Mouse (Mus musculus) common myeloid progenitor, adult 5-6 weeks (primary cell): ENCODE results near the gene Mrgprd. TPM values are rescaled to one million over a fixed set of nuclear protein-coding genes. Genes with fewer than 3 reads are reported as not detected.

Experiments used
- ATAC-seq: replicated peaks from 2 replicates; pipeline ENCODE4 v1.8.0; 2016; ENCODE audit warnings: low read depth, mild to moderate bottlenecking, moderate TSS enrichment, inconsistent platforms; ENCODE audit not compliant: poor library complexity, severe bottlenecking
- total RNA-seq: library from RNA; stranded (forward); fragments of 200-1000, 187-1606 nt; gene quantifications from 2 replicates; pipeline ENCODE4 v1.2.3, GENCODE M21; 2017

Mrgprd gene
- total RNA-seq, 1 experiment from 2014 or later: not detected

DNA sequence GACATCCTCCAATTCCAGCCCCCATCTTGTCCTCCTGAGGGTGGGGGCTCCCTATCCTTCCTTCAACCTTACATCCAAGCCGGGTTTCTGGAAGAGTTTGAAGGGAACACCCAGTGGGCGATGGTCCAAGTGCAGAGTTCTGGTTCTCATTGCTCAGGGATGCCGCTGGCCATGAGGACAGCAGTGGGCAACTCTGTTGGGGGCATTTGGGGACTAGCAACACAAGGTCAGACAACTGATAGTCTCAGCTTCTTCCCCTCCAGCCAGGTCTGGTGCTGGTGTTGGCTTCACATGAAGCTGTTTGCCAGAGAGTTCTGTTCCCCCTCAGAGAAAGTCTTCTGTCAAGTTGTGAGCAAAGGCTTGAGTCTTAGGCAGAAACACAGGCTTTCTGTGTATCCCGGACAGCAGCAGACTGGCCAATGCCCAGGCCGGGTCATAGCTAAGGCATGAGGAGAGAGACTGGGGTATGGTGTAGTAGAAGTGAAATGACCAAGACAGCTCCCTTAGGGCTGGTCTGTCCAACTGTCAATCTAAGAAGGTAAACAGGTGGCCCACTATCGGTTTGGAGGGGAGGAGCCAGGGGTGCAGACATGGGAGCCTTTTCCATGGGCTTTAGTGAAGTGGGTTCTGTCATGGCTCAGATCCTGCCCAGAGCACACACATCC lies 13.2 kb upstream of the Mrgprd start:
- no peak for ATAC-seq

- ATAC-seq: peak; percentile 84
These were observed 11.9 kb upstream of the Mrgprd start for GRCm38 (mm10) chr7:145302488-145303285.

DNA sequence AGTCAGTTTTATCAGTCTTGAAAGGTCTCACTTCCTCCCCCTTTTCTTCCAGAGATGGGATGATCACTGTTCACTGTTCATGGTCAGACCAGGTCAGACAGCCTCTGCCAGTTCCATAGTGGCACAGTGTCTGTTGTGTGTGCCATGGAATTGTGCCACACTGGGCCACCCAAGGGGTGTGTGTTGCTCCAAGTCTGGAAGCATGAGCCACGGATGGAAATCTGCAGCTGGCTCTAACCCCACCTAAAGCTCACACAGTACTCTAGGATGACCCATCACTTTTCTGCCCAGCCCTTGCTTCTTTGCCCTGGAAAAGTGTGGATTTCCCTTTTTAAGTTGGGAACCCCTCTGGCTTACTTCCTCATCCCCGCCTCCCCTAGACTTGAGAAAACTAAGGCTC lies 10.5 kb upstream of the Mrgprd start:
- no peak for ATAC-seq

DNA sequence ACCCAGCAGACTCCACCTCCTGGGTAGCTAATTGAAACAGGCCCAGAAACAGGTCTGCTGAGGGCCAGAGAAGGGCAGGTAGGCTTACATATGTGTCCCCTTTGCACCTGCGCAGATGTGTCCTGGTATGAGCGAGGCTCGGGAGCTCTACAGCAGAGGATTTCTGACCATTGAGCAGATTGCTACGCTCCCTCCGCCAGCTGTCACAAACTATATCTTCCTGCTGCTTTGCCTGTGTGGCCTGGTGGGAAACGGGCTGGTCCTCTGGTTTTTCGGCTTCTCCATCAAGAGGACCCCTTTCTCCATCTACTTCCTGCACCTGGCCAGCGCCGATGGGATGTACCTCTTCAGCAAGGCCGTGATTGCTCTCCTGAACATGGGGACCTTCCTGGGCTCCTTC lies 7.0 kb upstream of the Mrgprd start:
- no peak for ATAC-seq

- ATAC-seq: no peak
These were observed 6.5 kb upstream of the Mrgprd start for GRCm38 (mm10) chr7:145308061-145308675.

DNA sequence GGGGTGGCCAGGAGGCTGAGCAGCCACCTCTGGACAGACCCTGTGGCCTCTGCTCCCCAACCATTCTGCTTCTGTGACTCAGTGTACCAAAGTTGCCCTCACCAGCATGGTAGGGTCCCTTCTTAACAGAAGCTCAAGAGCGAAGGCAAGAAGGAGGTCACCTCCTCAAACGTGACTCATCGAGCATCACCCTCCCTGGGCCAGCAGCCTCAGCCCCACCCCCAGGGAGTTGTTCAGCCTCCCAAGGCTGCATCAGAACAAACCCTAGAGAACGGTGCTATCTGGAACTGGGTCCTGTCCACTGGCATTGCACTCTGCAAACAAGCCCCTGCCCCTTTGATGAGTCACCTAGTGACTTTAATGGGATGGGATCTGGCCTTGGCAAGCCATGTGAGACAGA lies 5.8 kb upstream of the Mrgprd start:
- ATAC-seq: no peak

- ATAC-seq: no peak
These were observed 4.8 kb upstream of the Mrgprd start for GRCm38 (mm10) chr7:145309877-145310276.

DNA sequence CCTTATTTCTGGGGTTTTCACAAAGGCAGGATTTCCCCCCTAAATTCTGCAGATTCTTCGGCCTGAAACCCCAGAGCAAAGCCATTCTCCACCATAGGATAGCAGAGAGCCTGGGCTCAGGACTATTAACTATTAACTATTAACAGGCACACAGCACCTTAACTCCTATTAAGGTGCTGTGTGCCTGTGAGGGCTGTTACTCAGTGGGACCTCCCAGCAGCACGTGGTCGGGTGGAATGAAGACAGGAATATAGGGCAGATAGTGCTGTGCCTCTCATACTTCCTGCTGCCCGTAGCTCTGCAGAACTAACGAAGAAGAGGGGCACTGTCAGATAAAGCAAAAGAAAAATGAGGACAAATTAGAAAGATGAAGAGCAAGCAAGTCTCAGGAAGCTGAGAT lies 4.1 kb upstream of the Mrgprd start:
- ATAC-seq: no peak

GRCm38 (mm10) chr7:145312137-145312536 lies 2.5 kb upstream of the Mrgprd start:
- no peak for ATAC-seq

- no peak for ATAC-seq
These were observed 2.9 kb downstream of the Mrgprd start for GRCm38 (mm10) chr7:145317522-145317921.

GRCm38 (mm10) chr7:145319481-145319880 lies 4.8 kb downstream of the Mrgprd start:
- no peak for ATAC-seq

DNA sequence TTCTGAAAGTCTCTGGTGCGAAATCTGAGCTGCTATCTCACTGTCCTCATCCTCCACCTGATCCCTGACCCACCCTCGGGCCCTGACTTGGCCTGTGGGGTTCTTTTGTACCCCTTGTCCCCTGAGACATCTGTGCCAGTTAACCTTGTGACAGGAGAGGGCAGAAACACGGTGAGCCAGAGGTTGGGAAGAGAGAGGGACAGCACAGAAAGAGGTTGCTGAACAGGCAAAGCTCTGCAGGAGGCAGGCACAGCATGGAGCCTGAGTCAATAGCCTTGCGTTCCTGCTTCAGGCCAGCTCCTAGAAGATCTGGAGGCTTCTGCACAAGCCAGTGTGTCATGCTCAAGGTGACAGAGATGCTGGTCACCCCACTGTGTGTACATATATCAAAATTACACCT lies 9.0 kb downstream of the Mrgprd start:
- ATAC-seq: no peak

DNA sequence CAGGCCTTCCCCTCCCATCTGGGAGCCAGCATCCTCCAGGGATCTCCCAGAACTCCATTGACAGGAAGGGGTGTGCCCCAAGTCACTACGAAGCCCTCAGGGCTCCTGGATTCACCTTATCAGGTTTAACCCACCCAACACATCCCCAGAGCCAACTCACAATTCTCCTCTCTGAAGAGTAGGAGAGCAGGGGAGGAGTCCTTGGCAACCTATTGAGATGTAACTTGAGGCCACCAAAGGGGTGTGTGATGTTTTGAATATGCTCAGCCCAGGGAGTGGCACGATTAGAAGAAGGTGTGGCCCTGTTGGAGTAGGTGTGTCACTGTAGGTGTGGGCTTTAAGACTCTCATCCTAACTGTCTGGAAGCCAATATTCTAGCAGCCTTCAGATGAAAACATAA lies 11.1 kb downstream of the Mrgprd start:
- ATAC-seq: no peak

- ATAC-seq: no peak
These were observed 15.3 kb downstream of the Mrgprd start for GRCm38 (mm10) chr7:145329982-145330381.

GRCm38 (mm10) chr7:145330641-145331040 lies 16.0 kb downstream of the Mrgprd start:
- no peak for ATAC-seq

- ATAC-seq: no peak
These were observed 17.9 kb downstream of the Mrgprd start for GRCm38 (mm10) chr7:145332376-145333041.

DNA sequence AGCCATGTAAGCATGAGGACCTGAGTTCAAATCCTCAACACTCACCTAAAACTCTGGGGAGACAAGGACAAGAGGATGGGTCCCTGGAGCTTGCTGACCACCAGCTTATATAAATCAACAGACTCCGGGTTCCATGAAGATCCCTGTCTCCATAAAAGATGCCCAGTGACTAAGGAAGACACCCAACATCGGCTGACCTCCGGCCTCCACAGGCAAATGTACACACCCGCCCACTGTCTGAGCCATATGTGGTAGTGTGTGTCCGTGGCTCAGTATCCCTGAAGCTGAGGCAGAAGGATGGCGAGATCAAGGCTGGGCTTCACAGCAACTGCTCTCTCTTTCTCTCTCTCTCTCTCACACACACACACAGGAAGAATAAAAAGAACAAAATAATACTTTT lies 19.3 kb downstream of the Mrgprd start:
- ATAC-seq: no peak

GRCm38 (mm10) chr7:145334428-145335027 lies 19.9 kb downstream of the Mrgprd start:
- no peak for ATAC-seq

- no peak for ATAC-seq
These were observed 20.6 kb downstream of the Mrgprd start for GRCm38 (mm10) chr7:145335199-145335598.

- no peak for ATAC-seq
These were observed 21.1 kb downstream of the Mrgprd start for GRCm38 (mm10) chr7:145335616-145336332.
